Mouse (Mus musculus): ENCODE data around the gene Prss27. TPM values are rescaled to one million over a fixed set of nuclear protein-coding genes. Genes with fewer than 3 reads are reported as not detected.

Prss27 gene
- polyA plus RNA-seq, 1 experiment from 2014 or later = 19.0 TPM

DNA sequence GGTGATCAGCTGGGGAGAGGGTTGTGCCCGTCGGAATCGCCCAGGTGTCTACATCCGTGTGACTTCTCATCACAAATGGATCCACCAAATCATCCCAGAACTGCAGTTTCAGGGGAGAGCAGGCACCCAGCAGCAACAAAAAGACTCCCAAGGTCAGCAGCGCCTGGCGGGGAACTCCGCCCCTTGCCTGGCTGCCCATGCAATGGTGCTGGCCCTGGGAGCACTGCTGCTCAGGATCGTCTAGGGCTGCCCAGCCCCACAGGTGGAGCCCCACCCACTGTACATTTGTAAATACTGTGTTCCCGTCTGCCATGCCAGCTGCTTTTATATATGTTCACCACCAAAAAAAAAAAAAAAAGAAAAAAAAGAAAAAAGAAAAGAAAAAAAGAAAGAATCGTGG is 7.7 kb downstream of the Prss27 start:
- Histone ChIP-seq H3K4me2 (ENCODE audit: low read depth, low read length) (no peak overlapping the region), H3K4me3 (replicated peaks; ENCODE audit: low read length) (no peak overlapping the region), H3K9ac (ENCODE audit: low read length) (no peak overlapping the region), H3K27ac (ENCODE audit: low read length) (no peak overlapping the region), H3K36me3 (ENCODE audit: control insufficient read depth, insufficient read depth, low read length) (peaks cover 12% of the 10 kb centered on the region; the same call in 1 of the 2 replicates), H3K4me1 (ENCODE audit: control insufficient read depth, insufficient read depth, low read length) (no peaks in the 10 kb centered on the region), H3K27me3 (ENCODE audit: control insufficient read depth, insufficient read depth, low read length) (no peaks in the 10 kb centered on the region), H3K9me3 (replicated peaks; ENCODE audit: control insufficient read depth, low read length) (no peaks in the 10 kb centered on the region)
- 71% methylated on average over 10 of the region's 10 CpGs for WGBS
- no peak for ATAC-seq (ENCODE audit: insufficient read depth, low FRiP score)

DNA sequence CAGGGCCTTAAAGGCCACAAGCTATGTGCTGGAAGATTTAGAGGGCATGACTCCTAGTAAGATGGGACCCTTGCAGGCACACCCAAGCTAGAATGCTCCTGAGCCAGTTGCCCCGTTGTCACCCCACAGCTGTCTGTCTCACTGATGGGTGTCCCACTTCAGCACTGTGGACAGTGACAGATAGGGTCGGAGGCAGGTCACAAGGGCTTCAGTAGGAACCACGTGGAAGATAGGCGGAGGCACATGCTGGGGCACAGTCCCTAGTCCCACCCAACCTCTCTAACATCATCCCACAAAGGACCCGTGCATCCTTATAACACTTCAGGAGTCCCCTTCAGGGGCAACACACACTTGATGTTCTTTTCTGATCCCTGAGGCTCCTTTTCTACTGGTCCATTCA is 8.1 kb downstream of the Prss27 start:
- Histone ChIP-seq H3K9ac (ENCODE audit: low read length) (no peak overlapping the region), H3K4me2 (ENCODE audit: low read depth, low read length) (no peak overlapping the region), H3K27ac (ENCODE audit: low read length) (no peak overlapping the region), H3K4me1 (ENCODE audit: control insufficient read depth, insufficient read depth, low read length) (no peaks in the 10 kb centered on the region), H3K4me3 (replicated peaks; ENCODE audit: low read length) (no peak overlapping the region), H3K27me3 (ENCODE audit: control insufficient read depth, insufficient read depth, low read length) (no peaks in the 10 kb centered on the region), H3K36me3 (ENCODE audit: control insufficient read depth, insufficient read depth, low read length) (peaks cover 12% of the 10 kb centered on the region; the same call in 1 of the 2 replicates), H3K9me3 (replicated peaks; ENCODE audit: control insufficient read depth, low read length) (no peaks in the 10 kb centered on the region)
- 31% methylated on average over 5 of the region's 5 CpGs for WGBS
- ATAC-seq (ENCODE audit: insufficient read depth, low FRiP score) = no peak

- Histone ChIP-seq H3K9ac (ENCODE audit: low read length) (no peak overlapping the region), H3K27ac (ENCODE audit: low read length) (no peak overlapping the region), H3K4me1 (ENCODE audit: control insufficient read depth, insufficient read depth, low read length) (no peaks in the 10 kb centered on the region), H3K4me2 (ENCODE audit: low read depth, low read length) (no peak overlapping the region), H3K36me3 (ENCODE audit: control insufficient read depth, insufficient read depth, low read length) (peaks cover 15% of the 10 kb centered on the region; the same call in 1 of the 2 replicates), H3K9me3 (replicated peaks; ENCODE audit: control insufficient read depth, low read length) (no peaks in the 10 kb centered on the region), H3K4me3 (replicated peaks; ENCODE audit: low read length) (no peak overlapping the region), H3K27me3 (ENCODE audit: control insufficient read depth, insufficient read depth, low read length) (no peaks in the 10 kb centered on the region)
- no peak for ATAC-seq (ENCODE audit: insufficient read depth, low FRiP score)
- WGBS = 74% methylated on average over 5 of the region's 5 CpGs
Observed at GRCm38 (mm10) chr17:24048053-24048452, 10.1 kb downstream of the Prss27 start.

DNA sequence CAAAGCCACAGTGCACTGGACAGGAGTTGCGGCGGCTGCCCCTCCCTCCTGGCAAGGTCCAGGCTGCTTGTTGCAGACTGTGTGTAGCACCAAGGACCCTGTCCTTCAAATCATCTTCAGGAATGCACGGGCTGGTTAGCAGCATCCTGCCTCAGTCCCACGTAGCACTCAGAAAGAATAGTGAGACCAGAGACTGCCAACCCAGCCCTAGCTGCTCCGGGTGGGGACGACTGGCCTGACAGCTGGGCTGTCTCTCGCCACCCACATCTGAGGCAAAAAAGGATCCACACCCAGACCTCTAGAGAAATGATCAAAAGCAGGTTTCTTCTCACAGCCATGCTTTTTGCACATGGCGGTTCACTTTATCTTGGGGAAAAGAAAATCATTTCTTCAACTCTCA is 11.1 kb downstream of the Prss27 start:
- H3K9me3 ChIP-seq (replicated peaks; ENCODE audit: control insufficient read depth, low read length) = no peaks in the 10 kb centered on the region
- H3K27me3 ChIP-seq (ENCODE audit: control insufficient read depth, insufficient read depth, low read length) = no peaks in the 10 kb centered on the region
- no peak overlapping the region for H3K4me2 ChIP-seq (ENCODE audit: low read depth, low read length)
- H3K4me3 ChIP-seq (replicated peaks; ENCODE audit: low read length) = no peak overlapping the region
- H3K9ac ChIP-seq (ENCODE audit: low read length) = no peak overlapping the region
- peaks cover 15% of the 10 kb centered on the region; the same call in 1 of the 2 replicates for H3K36me3 ChIP-seq (ENCODE audit: control insufficient read depth, insufficient read depth, low read length)
- WGBS = 93% methylated on average over 8 of the region's 8 CpGs
- no peaks in the 10 kb centered on the region for H3K4me1 ChIP-seq (ENCODE audit: control insufficient read depth, insufficient read depth, low read length)
- ATAC-seq (ENCODE audit: insufficient read depth, low FRiP score) = no peak
- no peak overlapping the region for H3K27ac ChIP-seq (ENCODE audit: low read length)

GRCm38 (mm10) chr17:24056636-24057625 is 19.0 kb downstream of the Prss27 start:
- WGBS = 91% methylated on average over 14 of the region's 14 CpGs
- Histone ChIP-seq H3K9ac (ENCODE audit: low read length) (no peak overlapping the region), H3K27ac (ENCODE audit: low read length) (no peak overlapping the region), H3K27me3 (ENCODE audit: control insufficient read depth, insufficient read depth, low read length) (no peaks in the 10 kb centered on the region), H3K9me3 (replicated peaks; ENCODE audit: control insufficient read depth, low read length) (no peaks in the 10 kb centered on the region), H3K4me1 (ENCODE audit: control insufficient read depth, insufficient read depth, low read length) (no peaks in the 10 kb centered on the region), H3K4me3 (replicated peaks; ENCODE audit: low read length) (no peak overlapping the region), H3K36me3 (ENCODE audit: control insufficient read depth, insufficient read depth, low read length) (peaks cover 20% of the 10 kb centered on the region; the same call in 1 of the 2 replicates), H3K4me2 (ENCODE audit: low read depth, low read length) (no peak overlapping the region)
- no peak for ATAC-seq (ENCODE audit: insufficient read depth, low FRiP score)

DNA sequence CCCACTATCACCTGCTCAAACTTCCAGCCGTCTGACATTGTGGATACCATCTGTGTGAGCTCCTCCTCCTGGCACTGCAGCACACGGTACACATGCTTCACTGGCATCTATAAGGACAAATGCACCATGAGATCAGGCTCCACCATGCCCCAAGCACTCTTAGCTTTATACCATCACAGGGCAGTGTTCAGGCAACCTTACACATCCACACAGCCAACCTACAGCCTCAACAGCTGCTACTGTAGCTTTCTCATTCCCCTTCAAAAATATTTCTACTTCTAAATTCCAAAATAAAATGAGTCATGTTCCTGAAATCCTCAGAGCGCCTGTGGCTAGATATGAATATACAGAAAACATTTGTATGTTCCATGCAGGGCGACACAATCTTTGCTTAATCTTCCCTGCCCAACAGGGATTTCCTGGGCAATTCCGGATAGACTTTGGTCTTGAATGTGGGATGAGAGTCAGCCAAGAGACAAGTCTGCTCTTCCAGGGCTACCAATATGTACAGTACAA is 19.8 kb downstream of the Prss27 start:
- H3K4me2 ChIP-seq (ENCODE audit: low read depth, low read length) = no peak overlapping the region
- H3K27me3 ChIP-seq (ENCODE audit: control insufficient read depth, insufficient read depth, low read length) = no peaks in the 10 kb centered on the region
- no peak for ATAC-seq (ENCODE audit: insufficient read depth, low FRiP score)
- H3K36me3 ChIP-seq (ENCODE audit: control insufficient read depth, insufficient read depth, low read length) = peaks cover 18% of the 10 kb centered on the region; the same call in 1 of the 2 replicates
- no peak overlapping the region for H3K4me3 ChIP-seq (replicated peaks; ENCODE audit: low read length)
- no peaks in the 10 kb centered on the region for H3K9me3 ChIP-seq (replicated peaks; ENCODE audit: control insufficient read depth, low read length)
- no peak overlapping the region for H3K27ac ChIP-seq (ENCODE audit: low read length)
- H3K4me1 ChIP-seq (ENCODE audit: control insufficient read depth, insufficient read depth, low read length) = no peaks in the 10 kb centered on the region
- H3K9ac ChIP-seq (ENCODE audit: low read length) = no peak overlapping the region
- 85% methylated on average over 5 of the region's 5 CpGs for WGBS

- H3K4me3 ChIP-seq (replicated peaks; ENCODE audit: low read length) = no peak overlapping the region
- 79% methylated on average over 4 of the region's 4 CpGs for WGBS
- no peak for ATAC-seq (ENCODE audit: insufficient read depth, low FRiP score)
- no peak overlapping the region for H3K9ac ChIP-seq (ENCODE audit: low read length)
- H3K9me3 ChIP-seq (replicated peaks; ENCODE audit: control insufficient read depth, low read length) = no peaks in the 10 kb centered on the region
- peaks cover 17% of the 10 kb centered on the region for H3K36me3 ChIP-seq (ENCODE audit: control insufficient read depth, insufficient read depth, low read length)
- no peak overlapping the region for H3K27ac ChIP-seq (ENCODE audit: low read length)
- H3K4me2 ChIP-seq (ENCODE audit: low read depth, low read length) = no peak overlapping the region
- no peaks in the 10 kb centered on the region for H3K4me1 ChIP-seq (ENCODE audit: control insufficient read depth, insufficient read depth, low read length)
- no peaks in the 10 kb centered on the region for H3K27me3 ChIP-seq (ENCODE audit: control insufficient read depth, insufficient read depth, low read length)
Observed at GRCm38 (mm10) chr17:24062459-24063155, 24.7 kb downstream of the Prss27 start.

- Histone ChIP-seq H3K9ac (ENCODE audit: low read length) (no peak overlapping the region), H3K4me1 (ENCODE audit: control insufficient read depth, insufficient read depth, low read length) (peaks cover 14% of the 10 kb centered on the region), H3K9me3 (replicated peaks; ENCODE audit: control insufficient read depth, low read length) (no peaks in the 10 kb centered on the region), H3K36me3 (ENCODE audit: control insufficient read depth, insufficient read depth, low read length) (peaks cover 4% of the 10 kb centered on the region), H3K4me2 (ENCODE audit: low read depth, low read length) (no peak overlapping the region), H3K27ac (ENCODE audit: low read length) (no peak overlapping the region), H3K4me3 (replicated peaks; ENCODE audit: low read length) (no peak overlapping the region), H3K27me3 (ENCODE audit: control insufficient read depth, insufficient read depth, low read length) (no peaks in the 10 kb centered on the region)
- WGBS = 84% methylated on average over 5 of the region's 5 CpGs
- no peak for ATAC-seq (ENCODE audit: insufficient read depth, low FRiP score)
Observed at GRCm38 (mm10) chr17:24068271-24068670, 30.3 kb downstream of the Prss27 start.

GRCm38 (mm10) chr17:24069531-24069930 is 31.6 kb downstream of the Prss27 start:
- Histone ChIP-seq H3K4me1 (ENCODE audit: control insufficient read depth, insufficient read depth, low read length) (peaks cover 14% of the 10 kb centered on the region), H3K4me3 (replicated peaks; ENCODE audit: low read length) (no peak overlapping the region), H3K9me3 (replicated peaks; ENCODE audit: control insufficient read depth, low read length) (no peaks in the 10 kb centered on the region), H3K9ac (ENCODE audit: low read length) (no peak overlapping the region), H3K4me2 (ENCODE audit: low read depth, low read length) (no peak overlapping the region), H3K36me3 (ENCODE audit: control insufficient read depth, insufficient read depth, low read length) (no peaks in the 10 kb centered on the region; the same call in 1 of the 2 replicates), H3K27me3 (ENCODE audit: control insufficient read depth, insufficient read depth, low read length) (no peaks in the 10 kb centered on the region), H3K27ac (ENCODE audit: low read length) (no peak overlapping the region)
- 79% methylated on average over 3 of the region's 3 CpGs for WGBS
- ATAC-seq (ENCODE audit: insufficient read depth, low FRiP score) = no peak
